ENCODE assay signal across 8 mouse cellular contexts in the genomic region with DNA sequence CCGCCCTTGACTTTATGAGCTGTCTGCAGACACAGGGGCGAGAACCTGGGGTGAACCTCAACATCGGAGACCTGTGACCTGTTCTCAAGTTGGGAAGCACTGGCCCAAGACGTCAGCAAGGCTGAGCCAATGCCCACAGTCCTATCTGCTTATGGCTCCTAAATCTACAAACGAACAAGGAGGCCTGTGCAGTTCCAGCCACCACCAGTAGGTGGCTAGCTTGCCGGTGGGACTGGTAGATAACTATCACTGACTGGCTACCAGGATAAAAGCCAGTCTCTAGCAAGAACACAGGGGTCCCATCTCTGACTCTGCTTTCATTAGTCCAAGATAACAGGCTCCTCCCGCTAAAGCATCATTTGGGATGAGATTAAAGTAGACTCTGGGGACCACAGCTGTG.
DNase-seq lines count a peak whose midpoint lies in the region; ATAC-seq and TF ChIP-seq lines count a peak whose summit lies in the region.

No protein-coding gene starts in this region.

- H3K4me3 ChIP-seq in heart, adult 2 months: no peak overlapping the region
- H3K4me3 ChIP-seq in heart, embryonic 10.5 days: no peak overlapping the region
- H3K4me3 ChIP-seq in embryonic facial prominence, embryonic 10.5 days: no peak overlapping the region
- no peak overlapping the region for H3K4me3 ChIP-seq in hindbrain, embryonic 12.5 days
- no peak overlapping the region for H3K4me3 ChIP-seq in midbrain, embryonic 13.5 days (replicated peaks)

- H3K9ac ChIP-seq in heart, adult 2 months (ENCODE audit: low read depth, low read length): no peak overlapping the region
- H3K9ac ChIP-seq in hindbrain, embryonic 12.5 days: no peak overlapping the region
- H3K9ac ChIP-seq in midbrain, embryonic 13.5 days (replicated peaks): no peak overlapping the region

- peak; percentile 51 to 80 for DNase-seq in heart, adult 2 months
- DNase-seq in heart, embryonic 10.5 days (ENCODE audit: low spot score): no peak
- peak; percentile 83 for DNase-seq in adrenal gland, postnatal 10 days
- DNase-seq in embryonic facial prominence, embryonic 10.5 days (ENCODE audit: low spot score): peak; percentile 87
- peak; percentile 11 to 80 for DNase-seq in left cerebral cortex, adult 9 months (ENCODE audit: low spot score in 2 of 2)
- DNase-seq in spleen, postnatal 14 days (ENCODE audit: low spot score in 2 of 2): peak; percentile 19 to 43

- H3K36me3 ChIP-seq in heart, adult 2 months (ENCODE audit: control insufficient read depth, insufficient read depth, low read length): no peaks in the 10 kb centered on the region
- H3K36me3 ChIP-seq in heart, embryonic 10.5 days: peaks cover 22% of the 10 kb centered on the region
- H3K36me3 ChIP-seq in embryonic facial prominence, embryonic 10.5 days (replicated peaks): no peaks in the 10 kb centered on the region
- H3K36me3 ChIP-seq in hindbrain, embryonic 12.5 days: no peaks in the 10 kb centered on the region
- no peaks in the 10 kb centered on the region for H3K36me3 ChIP-seq in midbrain, embryonic 13.5 days

- no peak for TF ChIP-seq EP300 in heart, adult 2 months (IDR thresholded peaks at IDR 0.05; ENCODE audit: insufficient read depth, low read depth, low read length)

- ATAC-seq in hindbrain, embryonic 12.5 days (ENCODE audit: low FRiP score): peak; percentile 5; the same call in 1 of the 2 replicates
- peak; percentile 1; the same call in 1 of the 2 replicates for ATAC-seq in midbrain, embryonic 13.5 days

- H3K79me2 ChIP-seq in heart, adult 2 months (replicated peaks; ENCODE audit: control insufficient read depth, insufficient read depth, low read length): no peaks in the 10 kb centered on the region

- no peak overlapping the region for H3K4me2 ChIP-seq in hindbrain, embryonic 12.5 days (replicated peaks)
- H3K4me2 ChIP-seq in midbrain, embryonic 13.5 days (replicated peaks): no peak overlapping the region

- H3K9me3 ChIP-seq in heart, embryonic 10.5 days: no peaks in the 10 kb centered on the region
- no peaks in the 10 kb centered on the region for H3K9me3 ChIP-seq in embryonic facial prominence, embryonic 10.5 days
- no peaks in the 10 kb centered on the region for H3K9me3 ChIP-seq in hindbrain, embryonic 12.5 days (replicated peaks)
- no peaks in the 10 kb centered on the region for H3K9me3 ChIP-seq in midbrain, embryonic 13.5 days

- H3K4me1 ChIP-seq in heart, adult 2 months (ENCODE audit: control insufficient read depth, insufficient read depth, low read length): no peaks in the 10 kb centered on the region
- no peaks in the 10 kb centered on the region; the same call in 1 of the 2 replicates for H3K4me1 ChIP-seq in heart, embryonic 10.5 days
- peaks cover 19% of the 10 kb centered on the region for H3K4me1 ChIP-seq in embryonic facial prominence, embryonic 10.5 days
- H3K4me1 ChIP-seq in hindbrain, embryonic 12.5 days: peaks cover 5% of the 10 kb centered on the region
- H3K4me1 ChIP-seq in midbrain, embryonic 13.5 days (replicated peaks): peaks cover 3% of the 10 kb centered on the region

- 39% methylated on average over 7 of the region's 7 CpGs for WGBS in heart, adult 2 months
- 22% methylated on average over 7 of the region's 7 CpGs for WGBS in heart, embryonic 10.5 days
- 21% methylated on average over 7 of the region's 7 CpGs for WGBS in embryonic facial prominence, embryonic 10.5 days
- WGBS in hindbrain, embryonic 12.5 days: 21% methylated on average over 7 of the region's 7 CpGs
- WGBS in midbrain, embryonic 13.5 days: 18% methylated on average over 7 of the region's 7 CpGs

- TF ChIP-seq CTCF in heart, adult 2 months (IDR thresholded peaks at IDR 0.05): peak; percentile 98

- TF ChIP-seq POLR2A in heart, adult 2 months (IDR thresholded peaks at IDR 0.05; ENCODE audit: insufficient read depth, low read depth, low read length): no peak

- no peaks in the 10 kb centered on the region for H3K27me3 ChIP-seq in heart, adult 2 months (ENCODE audit: control insufficient read depth, insufficient read depth, low read length)
- H3K27me3 ChIP-seq in heart, embryonic 10.5 days (ENCODE audit: insufficient read depth, poor library complexity, severe bottlenecking): peaks cover 8% of the 10 kb centered on the region; the same call in 1 of the 2 replicates
- peaks cover 28% of the 10 kb centered on the region for H3K27me3 ChIP-seq in embryonic facial prominence, embryonic 10.5 days (replicated peaks; ENCODE audit: low read depth, poor library complexity, severe bottlenecking)
- no peaks in the 10 kb centered on the region; the same call in 1 of the 2 replicates for H3K27me3 ChIP-seq in hindbrain, embryonic 12.5 days
- H3K27me3 ChIP-seq in midbrain, embryonic 13.5 days: peaks cover 2% of the 10 kb centered on the region; the same call in 1 of the 2 replicates

- intact Hi-C loops in heart, adult 2 months (cut with DNase I): loop anchor here (5.0 to 10.0 kb wide), 7 partner anchors 52 to 920 kb away; no protein-coding TSS in a partner anchor

- H3K27ac ChIP-seq in heart, adult 2 months: no peak overlapping the region
- no peak overlapping the region for H3K27ac ChIP-seq in heart, embryonic 10.5 days
- no peak overlapping the region for H3K27ac ChIP-seq in embryonic facial prominence, embryonic 10.5 days (replicated peaks)
- no peak overlapping the region for H3K27ac ChIP-seq in hindbrain, embryonic 12.5 days
- no peak overlapping the region for H3K27ac ChIP-seq in midbrain, embryonic 13.5 days
